Mouse (Mus musculus): Measurements from ENCODE around the gene Cnbp. TPM values are rescaled to one million over a fixed set of nuclear protein-coding genes. Genes with fewer than 3 reads are reported as not detected.
A peak's percentile ranks its signal among the peaks of the same experiment; 100 is the strongest.

Gene Cnbp
- polyA plus RNA-seq, 1 experiment from 2014 or later: 1,113 TPM

DNA sequence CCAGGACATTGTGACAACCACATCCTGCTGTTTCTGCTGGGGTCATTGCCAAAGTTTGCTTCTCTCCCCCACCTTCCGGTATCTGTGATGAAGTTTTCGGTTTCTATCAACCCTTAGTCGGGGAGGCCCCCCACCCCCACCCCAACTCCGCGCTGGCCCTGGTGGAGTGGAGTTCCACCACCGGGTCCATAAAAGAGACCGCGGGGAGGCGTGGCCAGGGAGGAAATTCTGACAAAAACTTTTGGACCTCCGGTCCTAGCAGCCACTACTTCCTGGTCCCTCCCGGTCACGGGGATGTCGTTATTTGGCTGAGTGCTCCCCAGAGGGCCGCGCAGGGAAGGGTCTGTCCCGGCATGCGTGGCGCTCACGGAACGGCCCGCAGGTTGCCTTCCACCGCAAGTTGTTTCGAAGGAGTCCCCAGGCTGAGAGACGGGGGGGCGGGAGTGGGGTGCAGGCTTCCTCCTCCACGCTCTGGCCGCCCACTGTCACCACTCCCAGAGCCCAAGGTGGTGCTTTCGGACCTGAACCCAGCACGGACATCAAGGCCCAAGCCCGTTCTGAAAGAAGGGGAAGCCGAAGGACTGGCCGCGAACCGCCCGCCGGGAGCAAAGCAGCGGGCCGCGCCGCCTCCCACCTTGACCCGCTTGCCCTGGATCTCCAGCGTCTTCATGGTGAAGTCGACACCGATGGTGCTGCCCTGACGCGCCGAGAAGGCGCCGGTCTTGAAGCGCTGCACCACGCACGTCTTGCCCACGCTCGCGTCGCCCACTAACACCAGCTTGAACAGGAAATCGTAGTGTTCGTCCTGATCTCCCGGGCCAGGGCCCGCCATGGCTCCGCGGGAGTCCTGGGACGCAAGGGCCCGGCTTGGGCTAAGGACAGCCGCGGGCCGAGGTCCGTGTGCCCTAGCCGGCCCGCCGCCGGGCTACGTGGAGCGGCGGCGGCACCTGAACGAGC lies 39.9 kb downstream of the Cnbp start:
- WGBS: under 1% methylated on average over 77 of the region's 77 CpGs
- Histone ChIP-seq H3K9ac (peak overlapping the region; percentile 77), H3K27ac (peak overlapping the region; percentile 92), H3K9me3 (no peaks in the 10 kb centered on the region), H3K4me1 (peaks cover 20% of the 10 kb centered on the region), H3K4me3 (peak overlapping the region; percentile 84), H3K4me2 (peak overlapping the region; percentile 89), H3K27me3 (no peaks in the 10 kb centered on the region), H3K36me3 (peaks cover 6% of the 10 kb centered on the region; the same call in 1 of the 2 replicates)
- ATAC-seq (ENCODE audit: borderline replicate concordance, extremely low read depth, low FRiP score, low TSS enrichment): peak; percentile 6; the same call in 1 of the 2 replicates

DNA sequence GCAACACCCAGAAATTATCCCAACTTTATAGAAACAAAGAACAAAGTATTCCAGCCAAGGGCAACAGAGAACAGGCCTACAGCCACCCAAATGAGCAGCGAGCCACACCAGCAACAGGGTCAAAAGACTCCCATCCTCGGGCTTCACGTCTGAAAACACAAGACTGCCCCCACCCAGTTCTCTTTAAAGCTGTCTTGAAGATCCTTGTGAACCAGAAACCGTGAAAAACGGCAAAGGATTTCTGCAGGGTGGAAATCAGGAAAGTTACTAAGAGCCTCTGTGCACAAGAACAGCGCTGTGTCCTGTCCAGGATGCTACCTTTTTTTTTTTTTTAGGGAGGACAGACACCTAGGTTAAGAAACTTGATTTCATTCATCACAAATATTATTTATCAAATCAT lies 40.6 kb downstream of the Cnbp start:
- ATAC-seq (ENCODE audit: borderline replicate concordance, extremely low read depth, low FRiP score, low TSS enrichment): no peak
- Histone ChIP-seq H3K36me3 (peaks cover 6% of the 10 kb centered on the region; the same call in 1 of the 2 replicates), H3K4me1 (peaks cover 20% of the 10 kb centered on the region), H3K4me2 (peak overlapping the region; percentile 89), H3K9me3 (no peaks in the 10 kb centered on the region), H3K4me3 (peak overlapping the region; percentile 84), H3K9ac (peak overlapping the region; percentile 77; the same call in 1 of the 2 replicates), H3K27ac (peak overlapping the region; percentile 92), H3K27me3 (no peaks in the 10 kb centered on the region)
- WGBS: 31% methylated on average over 6 of the region's 6 CpGs

- WGBS: 81% methylated on average over 6 of the region's 6 CpGs
- ATAC-seq (ENCODE audit: borderline replicate concordance, extremely low read depth, low FRiP score, low TSS enrichment): no peak
- no peaks in the 10 kb centered on the region for H3K9me3 ChIP-seq
- H3K4me1 ChIP-seq: peaks cover 20% of the 10 kb centered on the region
- H3K4me2 ChIP-seq: peak overlapping the region; percentile 89
- no peaks in the 10 kb centered on the region for H3K27me3 ChIP-seq
- no peak overlapping the region for H3K9ac ChIP-seq
- H3K36me3 ChIP-seq: peaks cover 6% of the 10 kb centered on the region; the same call in 1 of the 2 replicates
- no peak overlapping the region; the same call in 1 of the 2 replicates for H3K4me3 ChIP-seq
- H3K27ac ChIP-seq: no peak overlapping the region
These were observed 41.2 kb downstream of the Cnbp start for GRCm38 (mm10) chr6:87809651-87810161.

DNA sequence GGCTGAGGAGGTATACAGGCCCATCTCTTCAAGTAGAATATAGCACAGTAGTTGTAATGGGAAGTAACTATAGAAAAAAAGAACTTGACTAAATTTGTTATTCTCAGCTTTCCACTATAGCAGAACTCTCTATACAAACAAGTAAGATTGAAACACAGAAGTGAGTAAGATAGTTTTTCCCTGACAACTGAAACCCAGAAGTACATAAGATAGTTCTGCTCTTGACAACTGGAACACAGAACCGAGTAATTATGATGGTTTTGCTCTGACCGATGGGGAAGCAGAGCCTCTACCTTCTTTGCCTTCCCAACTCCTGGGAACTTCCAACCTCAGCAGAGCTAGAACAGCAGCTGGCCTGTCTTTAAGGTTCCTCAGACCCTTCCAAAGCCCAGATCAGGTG lies 41.8 kb downstream of the Cnbp start:
- WGBS: 90% methylated on average over 2 of the region's 2 CpGs

DNA sequence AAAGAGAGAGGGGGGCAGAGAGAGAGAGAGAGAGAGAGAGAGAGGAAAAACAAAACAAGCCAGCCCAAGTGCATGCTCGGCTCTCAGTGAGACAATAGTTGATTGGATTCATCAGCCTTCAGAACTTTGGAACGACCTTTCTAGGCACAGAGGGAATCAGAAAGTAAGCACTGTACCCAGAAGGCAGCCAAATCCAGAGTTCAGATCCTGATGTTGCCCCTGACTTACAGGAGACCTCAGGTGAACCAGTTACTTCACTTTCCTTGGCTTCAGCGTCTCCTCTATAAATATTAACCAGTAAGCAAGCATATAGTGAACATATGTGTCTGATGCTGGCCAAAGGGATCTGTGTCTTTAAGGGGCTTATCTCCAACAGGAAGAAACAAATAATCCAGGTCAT lies 42.4 kb downstream of the Cnbp start:
- no peaks in the 10 kb centered on the region for H3K9me3 ChIP-seq
- no peaks in the 10 kb centered on the region for H3K27me3 ChIP-seq
- H3K4me2 ChIP-seq: no peak overlapping the region
- peaks cover 20% of the 10 kb centered on the region for H3K4me1 ChIP-seq
- no peak overlapping the region for H3K9ac ChIP-seq
- no peak overlapping the region for H3K4me3 ChIP-seq
- H3K36me3 ChIP-seq: peaks cover 3% of the 10 kb centered on the region; the same call in 1 of the 2 replicates
- H3K27ac ChIP-seq: no peak overlapping the region
- WGBS: 75% methylated on average over 3 of the region's 3 CpGs
- no peak for ATAC-seq (ENCODE audit: borderline replicate concordance, extremely low read depth, low FRiP score, low TSS enrichment)

More for the DNA sequence above, 41.8 kb downstream of the Cnbp start:
- no peak overlapping the region for H3K27ac ChIP-seq
- H3K4me2 ChIP-seq: no peak overlapping the region
- H3K9me3 ChIP-seq: no peaks in the 10 kb centered on the region
- H3K4me3 ChIP-seq: no peak overlapping the region
- H3K9ac ChIP-seq: no peak overlapping the region
- H3K27me3 ChIP-seq: no peaks in the 10 kb centered on the region
- H3K36me3 ChIP-seq: peaks cover 6% of the 10 kb centered on the region; the same call in 1 of the 2 replicates
- ATAC-seq (ENCODE audit: borderline replicate concordance, extremely low read depth, low FRiP score, low TSS enrichment): no peak
- H3K4me1 ChIP-seq: peaks cover 20% of the 10 kb centered on the region

- Histone ChIP-seq H3K27me3 (no peaks in the 10 kb centered on the region), H3K4me3 (no peak overlapping the region), H3K27ac (no peak overlapping the region), H3K9ac (no peak overlapping the region), H3K36me3 (no peaks in the 10 kb centered on the region), H3K4me2 (no peak overlapping the region), H3K4me1 (peaks cover 20% of the 10 kb centered on the region), H3K9me3 (no peaks in the 10 kb centered on the region)
- WGBS: 76% methylated on average over 4 of the region's 4 CpGs
- no peak for ATAC-seq (ENCODE audit: borderline replicate concordance, extremely low read depth, low FRiP score, low TSS enrichment)
These were observed 43.0 kb downstream of the Cnbp start for GRCm38 (mm10) chr6:87807735-87808440.

DNA sequence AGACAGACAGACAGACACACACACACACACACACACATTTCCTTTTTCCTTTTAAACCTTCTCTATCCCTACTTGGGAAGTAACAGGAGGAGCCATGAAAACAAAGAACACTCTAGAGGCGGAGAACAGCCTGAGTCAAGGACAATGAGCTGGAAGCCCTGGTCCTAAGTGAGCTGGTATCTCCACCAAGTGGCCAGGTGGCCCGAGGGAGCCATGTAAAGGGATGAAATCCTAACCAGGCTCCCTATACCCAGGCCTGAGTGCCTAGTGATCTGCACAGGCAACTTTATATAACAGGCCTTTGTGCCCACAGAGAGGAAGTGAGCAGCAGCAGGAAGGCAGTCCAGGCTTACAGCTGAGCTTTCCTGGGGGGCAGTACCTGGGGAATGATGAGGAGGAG lies 44.0 kb downstream of the Cnbp start:
- H3K27me3 ChIP-seq: no peaks in the 10 kb centered on the region
- H3K27ac ChIP-seq: no peak overlapping the region
- H3K36me3 ChIP-seq: no peaks in the 10 kb centered on the region
- no peak overlapping the region for H3K4me3 ChIP-seq
- H3K9me3 ChIP-seq: no peaks in the 10 kb centered on the region
- WGBS: 53% methylated on average over 2 of the region's 2 CpGs
- peaks cover 12% of the 10 kb centered on the region; the same call in 1 of the 2 replicates for H3K4me1 ChIP-seq
- ATAC-seq (ENCODE audit: borderline replicate concordance, extremely low read depth, low FRiP score, low TSS enrichment): no peak
- no peak overlapping the region for H3K4me2 ChIP-seq
- H3K9ac ChIP-seq: no peak overlapping the region

DNA sequence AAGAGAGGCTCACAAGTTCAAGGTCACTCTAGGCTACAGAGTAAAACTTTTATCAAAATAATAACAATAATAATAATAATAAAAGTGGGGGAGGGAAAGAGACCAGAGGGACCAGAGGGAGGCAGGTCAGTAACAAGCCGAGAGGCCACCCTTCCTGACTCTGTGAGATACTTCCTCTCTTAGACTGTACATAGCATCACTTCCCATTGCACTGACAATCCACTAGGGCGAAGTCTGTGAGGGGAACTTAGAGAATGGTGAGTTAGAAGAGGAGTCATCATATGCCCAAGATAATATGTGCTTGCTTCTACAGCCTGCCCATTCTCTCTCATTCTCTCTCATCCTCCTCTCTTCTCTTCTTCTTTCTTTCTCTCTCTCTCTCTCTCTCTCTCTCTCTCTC lies 44.9 kb downstream of the Cnbp start:
- no peaks in the 10 kb centered on the region for H3K27me3 ChIP-seq
- H3K4me3 ChIP-seq: no peak overlapping the region
- no peak overlapping the region for H3K27ac ChIP-seq
- ATAC-seq (ENCODE audit: borderline replicate concordance, extremely low read depth, low FRiP score, low TSS enrichment): no peak
- H3K9ac ChIP-seq: no peak overlapping the region
- H3K9me3 ChIP-seq: no peaks in the 10 kb centered on the region
- WGBS: 62% methylated on average over 2 of the region's 2 CpGs
- no peak overlapping the region for H3K4me2 ChIP-seq
- peaks cover 12% of the 10 kb centered on the region; the same call in 1 of the 2 replicates for H3K4me1 ChIP-seq
- no peaks in the 10 kb centered on the region for H3K36me3 ChIP-seq

DNA sequence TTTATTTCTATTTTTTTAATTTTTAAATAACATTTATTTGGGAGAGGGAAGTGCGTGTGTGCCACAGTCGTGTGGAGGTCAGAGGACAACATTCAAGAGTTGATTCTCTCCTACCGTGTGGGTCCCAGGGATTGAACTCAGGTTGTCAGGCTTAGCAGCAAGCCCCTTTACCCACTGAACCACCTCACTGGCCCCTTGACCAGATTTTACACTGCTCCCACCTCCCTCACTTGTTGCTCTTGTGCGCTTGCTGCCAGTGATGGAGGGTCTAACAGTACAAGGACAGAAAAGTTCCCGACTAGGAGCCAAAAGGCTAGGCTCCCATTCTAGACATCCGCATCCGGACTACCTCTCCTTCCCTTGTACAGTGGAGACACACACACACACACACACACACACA lies 45.5 kb downstream of the Cnbp start:
- no peak for ATAC-seq (ENCODE audit: borderline replicate concordance, extremely low read depth, low FRiP score, low TSS enrichment)
- Histone ChIP-seq H3K27me3 (no peaks in the 10 kb centered on the region), H3K36me3 (no peaks in the 10 kb centered on the region), H3K9me3 (no peaks in the 10 kb centered on the region), H3K27ac (no peak overlapping the region), H3K4me2 (no peak overlapping the region), H3K4me3 (no peak overlapping the region), H3K4me1 (peaks cover 12% of the 10 kb centered on the region; the same call in 1 of the 2 replicates), H3K9ac (no peak overlapping the region)
- 86% methylated on average over 7 of the region's 7 CpGs for WGBS

- ATAC-seq (ENCODE audit: borderline replicate concordance, extremely low read depth, low FRiP score, low TSS enrichment): no peak
- H3K4me3 ChIP-seq: no peak overlapping the region
- H3K36me3 ChIP-seq: no peaks in the 10 kb centered on the region
- H3K4me1 ChIP-seq: 0 out of 2 replicates have a peak, but pooled peaks cover 8% of the 10 kb centered on the region
- no peak overlapping the region for H3K4me2 ChIP-seq
- no peak overlapping the region for H3K9ac ChIP-seq
- H3K27me3 ChIP-seq: no peaks in the 10 kb centered on the region
- WGBS: 69% methylated on average over 7 of the region's 7 CpGs
- no peaks in the 10 kb centered on the region for H3K9me3 ChIP-seq
- no peak overlapping the region for H3K27ac ChIP-seq
These were observed 46.0 kb downstream of the Cnbp start for GRCm38 (mm10) chr6:87804886-87805285.

GRCm38 (mm10) chr6:87804036-87804435 lies 46.9 kb downstream of the Cnbp start:
- no peak overlapping the region for H3K27ac ChIP-seq
- H3K4me1 ChIP-seq: 0 out of 2 replicates have a peak, but pooled peaks cover 4% of the 10 kb centered on the region
- no peak overlapping the region for H3K9ac ChIP-seq
- H3K4me2 ChIP-seq: no peak overlapping the region
- no peaks in the 10 kb centered on the region for H3K36me3 ChIP-seq
- ATAC-seq (ENCODE audit: borderline replicate concordance, extremely low read depth, low FRiP score, low TSS enrichment): no peak
- no peak overlapping the region for H3K4me3 ChIP-seq
- H3K27me3 ChIP-seq: no peaks in the 10 kb centered on the region
- 61% methylated on average over 1 of the region's 1 CpGs for WGBS
- H3K9me3 ChIP-seq: no peaks in the 10 kb centered on the region
